Mouse (Mus musculus) megakaryocyte, embryonic 14.5 days (primary cell): ENCODE data around the gene Rasgef1b.

Source experiments
- FLI1 ChIP-seq: IDR thresholded peaks from 2 replicates; pipeline ENCODE4 v1.6.1; 2012; ENCODE audit warnings: low read length, inconsistent platforms, mixed read lengths
- GATA1 ChIP-seq: IDR thresholded peaks from 3 replicates; pipeline ENCODE4 v1.6.1; 2012; ENCODE audit warnings: mixed read lengths, low read length, inconsistent platforms, borderline replicate concordance

- no peak for TF ChIP-seq GATA1
- no peak for TF ChIP-seq FLI1
These were observed 326.1 kb downstream of the Rasgef1b start for GRCm38 (mm10) chr5:99402784-99403183.
